Mouse (Mus musculus) ES-Bruce4 (cell line): ENCODE results near the gene Kifc3. TPM values are rescaled to one million over a fixed set of nuclear protein-coding genes. Genes with fewer than 3 reads are reported as not detected.
A peak's percentile ranks its signal among the peaks of the same experiment; 100 is the strongest.

Experiments
- H3K27ac ChIP-seq: 2 replicates; pipeline ENCODE4 v1.5.1; 2012; ENCODE audit warnings: low read length, inconsistent platforms; ENCODE audit not compliant: insufficient read depth
- H3K27me3 ChIP-seq: 2 replicates; pipeline ENCODE4 v1.6.1; 2012; ENCODE audit warnings: mild to moderate bottlenecking, low read length, inconsistent platforms; ENCODE audit not compliant: control insufficient read depth, poor library complexity, insufficient read depth, severe bottlenecking
- H3K36me3 ChIP-seq: 2 replicates; pipeline ENCODE4 v1.6.1; 2012; ENCODE audit warnings: inconsistent platforms, mild to moderate bottlenecking, low read length, moderate library complexity; ENCODE audit not compliant: control insufficient read depth, poor library complexity, insufficient read depth, severe bottlenecking
- H3K4me1 ChIP-seq: one replicate; pipeline ENCODE4 v1.8.1; 2011; ENCODE audit warnings: low read length; ENCODE audit not compliant: control insufficient read depth, insufficient read depth
- H3K4me3 ChIP-seq: 2 replicates; pipeline ENCODE4 v1.5.1; 2011; ENCODE audit warnings: low read depth, mild to moderate bottlenecking, low read length
- H3K9ac ChIP-seq: 2 replicates; pipeline ENCODE4 v1.6.1; 2012; ENCODE audit warnings: low read depth, mild to moderate bottlenecking, inconsistent platforms; ENCODE audit not compliant: poor library complexity, severe bottlenecking
- H3K9me3 ChIP-seq: replicated peaks from 2 replicates; pipeline ENCODE4 v1.6.1; 2012; ENCODE audit warnings: mild to moderate bottlenecking, low read length, inconsistent platforms; ENCODE audit not compliant: control insufficient read depth, poor library complexity, insufficient read depth, severe bottlenecking
- CTCF ChIP-seq: IDR thresholded peaks from one replicate; pipeline ENCODE4 v1.8.1; 2011; ENCODE audit warnings: low read depth, low read length
- EP300 ChIP-seq: IDR thresholded peaks from 2 replicates; pipeline ENCODE4 v1.6.1; 2011; ENCODE audit warnings: low read depth, low read length; ENCODE audit not compliant: insufficient read depth
- POLR2A ChIP-seq: IDR thresholded peaks from one replicate; pipeline ENCODE4 v1.8.1; 2011; ENCODE audit warnings: low read length; ENCODE audit not compliant: insufficient read depth
- polyA plus RNA-seq: library from polyadenylated mRNA; stranded (reverse); fragments of >200 nt; gene quantifications from 2 replicates; pipeline ENCODE4 v1.2.4, GENCODE M21; 2011; ENCODE audit warnings: low read depth; ENCODE audit not compliant: missing spikeins, insufficient read depth, insufficient read length

Gene Kifc3
- polyA plus RNA-seq, 1 experiment: 19.0 TPM

DNA sequence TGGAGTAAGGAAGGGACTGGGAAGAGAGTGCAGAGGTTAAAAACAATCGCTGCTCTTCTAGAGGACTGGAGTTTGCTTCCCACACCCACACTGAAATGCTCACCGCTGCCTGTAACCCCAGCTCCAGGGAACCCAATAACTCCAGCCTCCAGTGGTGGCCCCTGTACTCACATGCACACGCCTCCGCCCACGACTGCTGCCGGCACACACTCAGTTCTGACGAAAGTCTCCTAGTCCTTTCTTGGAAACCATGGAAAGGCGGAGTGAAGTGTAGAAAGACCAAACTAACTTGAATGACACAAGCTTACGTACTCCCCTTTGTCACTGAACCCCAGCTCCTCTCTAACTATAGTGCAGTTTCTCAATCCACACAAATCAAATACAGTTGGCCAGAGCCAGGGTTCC is 2.6 kb downstream of the Kifc3 start:
- TF ChIP-seq CTCF (no peak), POLR2A (no peak), EP300 (no peak)
- H3K9me3 ChIP-seq: no peaks in the 10 kb centered on the region
- H3K36me3 ChIP-seq: no peaks in the 10 kb centered on the region
- no peaks in the 10 kb centered on the region for H3K27me3 ChIP-seq
- no peaks in the 10 kb centered on the region for H3K4me1 ChIP-seq
- H3K4me3 ChIP-seq: no peak overlapping the region
- peak overlapping the region; percentile 7; the same call in 1 of the 2 replicates for H3K27ac ChIP-seq
- no peak overlapping the region for H3K9ac ChIP-seq

GRCm38 (mm10) chr8:95195728-95196127 is 6.9 kb downstream of the Kifc3 start:
- no peak overlapping the region for H3K4me3 ChIP-seq
- no peaks in the 10 kb centered on the region for H3K27me3 ChIP-seq
- no peaks in the 10 kb centered on the region for H3K9me3 ChIP-seq
- H3K27ac ChIP-seq: no peak overlapping the region
- H3K36me3 ChIP-seq: no peaks in the 10 kb centered on the region
- no peak overlapping the region for H3K9ac ChIP-seq
- no peaks in the 10 kb centered on the region for H3K4me1 ChIP-seq
- no peak for TF ChIP-seq EP300
- no peak for TF ChIP-seq POLR2A
- TF ChIP-seq CTCF: no peak

- Histone ChIP-seq H3K27ac (no peak overlapping the region), H3K4me1 (peaks cover 5% of the 10 kb centered on the region), H3K27me3 (no peaks in the 10 kb centered on the region), H3K9ac (no peak overlapping the region), H3K36me3 (no peaks in the 10 kb centered on the region), H3K4me3 (no peak overlapping the region), H3K9me3 (no peaks in the 10 kb centered on the region)
- TF ChIP-seq POLR2A: no peak
- TF ChIP-seq EP300: no peak
Measured at GRCm38 (mm10) chr8:95191497-95192175, 11.0 kb downstream of the Kifc3 start.

GRCm38 (mm10) chr8:95187579-95187978 is 15.0 kb downstream of the Kifc3 start:
- TF ChIP-seq EP300: peak; percentile 76
- TF ChIP-seq POLR2A: no peak
- H3K27ac ChIP-seq: peak overlapping the region; percentile 89

GRCm38 (mm10) chr8:95185891-95186513 is 16.6 kb downstream of the Kifc3 start:
- Histone ChIP-seq H3K4me1 (peaks cover 5% of the 10 kb centered on the region), H3K36me3 (no peaks in the 10 kb centered on the region), H3K27ac (peak overlapping the region; percentile 80), H3K4me3 (no peak overlapping the region), H3K9ac (0 out of 2 replicates have a peak overlapping the region, but pooled peaks have one; percentile 4), H3K27me3 (no peaks in the 10 kb centered on the region), H3K9me3 (no peaks in the 10 kb centered on the region)
- no peak for TF ChIP-seq CTCF
- TF ChIP-seq EP300: no peak
- no peak for TF ChIP-seq POLR2A

More at GRCm38 (mm10) chr8:95187579-95187978, 15.0 kb downstream of the Kifc3 start:
- no peak overlapping the region for H3K9ac ChIP-seq
- H3K4me1 ChIP-seq: peaks cover 5% of the 10 kb centered on the region
- no peaks in the 10 kb centered on the region for H3K9me3 ChIP-seq
- no peaks in the 10 kb centered on the region for H3K27me3 ChIP-seq
- no peak overlapping the region for H3K4me3 ChIP-seq
- no peaks in the 10 kb centered on the region for H3K36me3 ChIP-seq

- no peaks in the 10 kb centered on the region for H3K9me3 ChIP-seq
- H3K27ac ChIP-seq: peak overlapping the region; percentile 80; the same call in 1 of the 2 replicates
- H3K4me1 ChIP-seq: peaks cover 5% of the 10 kb centered on the region
- H3K9ac ChIP-seq: no peak overlapping the region
- no peaks in the 10 kb centered on the region for H3K36me3 ChIP-seq
- no peak overlapping the region for H3K4me3 ChIP-seq
- H3K27me3 ChIP-seq: no peaks in the 10 kb centered on the region
- TF ChIP-seq EP300: no peak
- no peak for TF ChIP-seq CTCF
- TF ChIP-seq POLR2A: no peak
Measured at GRCm38 (mm10) chr8:95185104-95185503, 17.5 kb downstream of the Kifc3 start.
